ENCODE assay signal across 14 mouse cellular contexts in genomic region chr9:91420441-91420840, GRCm38 (mm10). TPM values are rescaled to one million over a fixed set of nuclear protein-coding genes. Genes with fewer than 3 reads are reported as not detected.
DNase-seq lines count a peak whose midpoint lies in the region; ATAC-seq and TF ChIP-seq lines count a peak whose summit lies in the region.
"Had no signal": no experiment of that assay in that cellular context is flagged by ENCODE, and none has a peak within 500 bp of the region (broad histone marks: within the 10 kb centered on the region; RNA-seq: fewer than 3 reads in every experiment).

No protein-coding gene starts in this region.

- H3K4me3 ChIP-seq in embryonic facial prominence, embryonic 12.5 days = no peak overlapping the region
- no peak overlapping the region; the same call in 1 of the 2 replicates for H3K4me3 ChIP-seq in hindbrain, embryonic 12.5 days
- peak overlapping the region; percentile 14 for H3K4me3 ChIP-seq in midbrain, postnatal 0 days (ENCODE audit: low read depth, low read length)

- H3K27ac ChIP-seq in embryonic facial prominence, embryonic 12.5 days = no peak overlapping the region
- H3K27ac ChIP-seq in hindbrain, embryonic 12.5 days = no peak overlapping the region
- no peak overlapping the region for H3K27ac ChIP-seq in midbrain, postnatal 0 days (ENCODE audit: low read depth, low read length)

- H3K4me2 ChIP-seq in embryonic facial prominence, embryonic 12.5 days (replicated peaks) = 0 out of 2 replicates have a peak overlapping the region, but pooled peaks have one; percentile 19
- H3K4me2 ChIP-seq in hindbrain, embryonic 12.5 days (replicated peaks) = peak overlapping the region; percentile 34
- H3K4me2 ChIP-seq in midbrain, postnatal 0 days (ENCODE audit: low read depth, low read length, poor library complexity, severe bottlenecking) = peak overlapping the region; percentile 34; the same call in 1 of the 2 replicates

- H3K9ac ChIP-seq in embryonic facial prominence, embryonic 12.5 days = no peak overlapping the region
- no peak overlapping the region for H3K9ac ChIP-seq in hindbrain, embryonic 12.5 days
- H3K9ac ChIP-seq in midbrain, postnatal 0 days (replicated peaks; ENCODE audit: low read length, poor library complexity, severe bottlenecking) = no peak overlapping the region

- peaks cover 53% of the 10 kb centered on the region for H3K27me3 ChIP-seq in embryonic facial prominence, embryonic 12.5 days
- H3K27me3 ChIP-seq in hindbrain, embryonic 12.5 days = peaks cover 58% of the 10 kb centered on the region
- peaks cover 41% of the 10 kb centered on the region for H3K27me3 ChIP-seq in midbrain, postnatal 0 days (ENCODE audit: insufficient read depth, low read length)

- TF ChIP-seq CTCF in midbrain, postnatal 0 days (IDR thresholded peaks at IDR 0.05) = no peak

- H3K9me3 ChIP-seq in embryonic facial prominence, embryonic 12.5 days = no peaks in the 10 kb centered on the region
- H3K9me3 ChIP-seq in hindbrain, embryonic 12.5 days (replicated peaks) = no peaks in the 10 kb centered on the region
- H3K9me3 ChIP-seq in midbrain, postnatal 0 days (ENCODE audit: low read length) = no peaks in the 10 kb centered on the region

- peak; percentile 52 for DNase-seq in embryo, embryonic 10.5 days (ENCODE audit: low spot score)
- no peak for DNase-seq in embryo, embryonic 9.5 days (ENCODE audit: extremely low spot score)
- no peak for DNase-seq in midbrain, postnatal 0 days (ENCODE audit: low spot score)
- no peak for DNase-seq in ovary, adult 18-20 months (ENCODE audit: low spot score)
- DNase-seq: kidney, adult 11 months; lung, adult 18-20 months; right cerebral cortex, adult 18-20 months; thymus, postnatal 25 days had no signal

- no peaks in the 10 kb centered on the region for H3K4me1 ChIP-seq in embryonic facial prominence, embryonic 12.5 days
- H3K4me1 ChIP-seq in hindbrain, embryonic 12.5 days = peaks cover 3% of the 10 kb centered on the region; the same call in 1 of the 2 replicates
- no peaks in the 10 kb centered on the region for H3K4me1 ChIP-seq in midbrain, postnatal 0 days (ENCODE audit: insufficient read depth, low read length)

- H3K36me3 ChIP-seq in embryonic facial prominence, embryonic 12.5 days = no peaks in the 10 kb centered on the region
- no peaks in the 10 kb centered on the region for H3K36me3 ChIP-seq in hindbrain, embryonic 12.5 days
- H3K36me3 ChIP-seq in midbrain, postnatal 0 days (ENCODE audit: insufficient read depth, low read length) = no peaks in the 10 kb centered on the region

- 1% methylated on average over 18 of the region's 18 CpGs for WGBS in embryonic facial prominence, embryonic 12.5 days
- 2% methylated on average over 18 of the region's 18 CpGs for WGBS in hindbrain, embryonic 12.5 days
- WGBS in midbrain, postnatal 0 days = 2% methylated on average over 18 of the region's 18 CpGs

- no peak for ATAC-seq in embryonic facial prominence, embryonic 12.5 days (ENCODE audit: insufficient number of reproducible peaks, insufficient read depth, low FRiP score, low TSS enrichment)
- ATAC-seq in hindbrain, embryonic 12.5 days (ENCODE audit: low FRiP score) = no peak
- no peak for ATAC-seq in midbrain, postnatal 0 days (ENCODE audit: low FRiP score)
- ATAC-seq in erythroid progenitor cell, adult 5-6 weeks (replicated peaks; ENCODE audit: low FRiP score, poor library complexity, severe bottlenecking) = no peak
- ATAC-seq in megakaryocyte-erythroid progenitor cell, adult 5-6 weeks (replicated peaks; ENCODE audit: low FRiP score, low TSS enrichment, poor library complexity, severe bottlenecking) = no peak

RNA-seq across cellular contexts. Expression of gene Zic1, which starts 54.8 kb away (rescaled TPM):
- polyA plus RNA-seq in embryonic facial prominence, embryonic 12.5 days (2016; fragmentation: Nextera tagmentation; extraction: Ambion mirVana) = 2.1 TPM in 2 replicates
- polyA plus RNA-seq in hindbrain, embryonic 12.5 days (2016; fragmentation: Nextera tagmentation; extraction: Ambion mirVana) = 17.0 and 17.9 TPM in 2 replicates
- total RNA-seq in midbrain, postnatal 0 days (2014; rRNA removed) = 91.8 and 146 TPM in 2 replicates
- 4.1 and 8.2 TPM in 2 replicates for polyA plus RNA-seq in midbrain, postnatal 0 days (2015; fragmentation: Nextera tagmentation; extraction: Ambion mirVana)
- not detected in 2 replicates for total RNA-seq in erythroid progenitor cell, adult 5-6 weeks (2015; ENCODE audit: low replicate concordance)
- total RNA-seq in erythroid progenitor cell, adult 5-6 weeks (2017; ENCODE audit: low replicate concordance) = not detected in 2 replicates
- total RNA-seq in megakaryocyte-erythroid progenitor cell, adult 5-6 weeks (2014; fragmentation: Nextera tagmentation) = not detected in 2 replicates
- not detected in 2 replicates for total RNA-seq in megakaryocyte-erythroid progenitor cell, adult 5-6 weeks (2017)
- total RNA-seq: common myeloid progenitor, adult 5-6 weeks had no signal
- polyA plus RNA-seq: heart, embryonic 14.5 days had no signal

RNA-seq across cellular contexts. Expression of gene Zic4, which starts 58.2 kb away (rescaled TPM):
- 5.6 and 6.0 TPM in 2 replicates for polyA plus RNA-seq in embryonic facial prominence, embryonic 12.5 days (2016; fragmentation: Nextera tagmentation; extraction: Ambion mirVana)
- 54.0 and 55.0 TPM in 2 replicates for polyA plus RNA-seq in hindbrain, embryonic 12.5 days (2016; fragmentation: Nextera tagmentation; extraction: Ambion mirVana)
- total RNA-seq in midbrain, postnatal 0 days (2014; rRNA removed) = 54.7 and 73.4 TPM in 2 replicates
- polyA plus RNA-seq in midbrain, postnatal 0 days (2015; fragmentation: Nextera tagmentation; extraction: Ambion mirVana) = 22.2 and 33.5 TPM in 2 replicates
- total RNA-seq in erythroid progenitor cell, adult 5-6 weeks (2015; ENCODE audit: low replicate concordance) = not detected in 2 replicates
- not detected in 2 replicates for total RNA-seq in erythroid progenitor cell, adult 5-6 weeks (2017; ENCODE audit: low replicate concordance)
- total RNA-seq in megakaryocyte-erythroid progenitor cell, adult 5-6 weeks (2014; fragmentation: Nextera tagmentation) = not detected in 2 replicates
- total RNA-seq in megakaryocyte-erythroid progenitor cell, adult 5-6 weeks (2017) = not detected in 2 replicates
- total RNA-seq: common myeloid progenitor, adult 5-6 weeks had no signal
- polyA plus RNA-seq: heart, embryonic 14.5 days had no signal

Comparison
In these comparisons a context has a peak if more than half of its experiments do, and no peak if none do; other contexts are left out.
1. RNA of gene Zic1, which starts 54.8 kb away (total RNA-seq): 91.8 to 146 TPM in midbrain, postnatal 0 days; not detected in erythroid progenitor cell, adult 5-6 weeks and not detected in megakaryocyte-erythroid progenitor cell, adult 5-6 weeks; every median in the first group is over 10 times any median in the second.
2. RNA of gene Zic4, which starts 58.2 kb away (total RNA-seq): 54.7 to 73.4 TPM in midbrain, postnatal 0 days; not detected in erythroid progenitor cell, adult 5-6 weeks and not detected in megakaryocyte-erythroid progenitor cell, adult 5-6 weeks; every median in the first group is over 10 times any median in the second.
3. Peak in every context shown above with its lines, with median percentiles within 50 percentile points of each other: H3K4me2 ChIP-seq.